Mouse (Mus musculus) small intestine, adult 2 months (tissue): ENCODE measurements around the gene Tbx6.

Source experiments
- CTCF ChIP-seq: fragments of 200-500 bp; IDR thresholded peaks from 2 replicates; pipeline ENCODE4 v1.5.1; 2012; ENCODE audit warnings: low read depth, mild to moderate bottlenecking, control low read depth, inconsistent platforms, low read length, moderate library complexity, mixed read lengths; ENCODE audit not compliant: insufficient replicate concordance, insufficient read length; ENCODE audit errors: extremely low read depth
- POLR2A ChIP-seq: fragments of 200-500 bp; IDR thresholded peaks from 2 replicates; pipeline ENCODE4 v1.6.1; 2012; ENCODE audit warnings: low read depth, mild to moderate bottlenecking, control low read depth, inconsistent platforms, low read length, moderate library complexity

DNA sequence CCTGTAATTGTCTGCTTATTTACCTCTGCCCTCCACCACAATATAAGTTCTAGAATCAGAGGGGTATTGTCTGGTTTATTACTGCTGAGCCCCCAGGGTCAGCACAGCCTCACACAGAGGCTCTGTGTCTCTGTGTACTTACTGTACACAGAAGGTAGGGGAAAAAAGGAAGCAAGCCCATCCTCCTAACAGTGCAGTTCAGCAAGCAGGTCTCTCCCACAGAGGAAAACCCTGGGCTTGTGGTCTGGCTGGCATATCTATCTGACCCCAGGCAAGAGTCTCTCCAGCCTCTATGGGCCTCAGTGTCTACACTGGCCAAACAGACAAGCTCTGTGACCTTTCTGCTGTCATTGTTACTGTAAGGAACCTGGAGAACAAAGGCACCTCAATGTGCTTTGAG is 22.5 kb downstream of the Tbx6 start:
- no peak for TF ChIP-seq POLR2A
- TF ChIP-seq CTCF: no peak
